Mouse (Mus musculus) intestine, postnatal 0 days (tissue): Measurements from ENCODE around the gene 4921507P07Rik. TPM values are rescaled to one million over a fixed set of nuclear protein-coding genes. Genes with fewer than 3 reads are reported as not detected.

Experiments used
- ATAC-seq: fragments of 200-750 bp; cut with Nextera tagmentation; 2 replicates; pipeline ENCODE4 v1.8.0; 2017; ENCODE audit warnings: mild to moderate bottlenecking, moderate TSS enrichment, moderate library complexity
- H3K27ac ChIP-seq: fragments of 300-500 bp; sonication (generic); 2 replicates; pipeline ENCODE4 v1.5.1; 2014; ENCODE audit warnings: mild to moderate bottlenecking, low read depth, low read length, moderate library complexity
- H3K27me3 ChIP-seq: fragments of 300-500 bp; sonication (generic); replicated peaks from 2 replicates; pipeline ENCODE4 v1.6.1; 2014; ENCODE audit warnings: low read length, mixed read lengths; ENCODE audit not compliant: control insufficient read depth, insufficient read depth
- H3K36me3 ChIP-seq: fragments of 300-500 bp; sonication (generic); 2 replicates; pipeline ENCODE4 v1.6.1; 2014; ENCODE audit warnings: mild to moderate bottlenecking, moderate library complexity; ENCODE audit not compliant: control insufficient read depth, insufficient read depth
- H3K4me1 ChIP-seq: fragments of 300-500 bp; sonication (generic); replicated peaks from 2 replicates; pipeline ENCODE4 v1.6.1; 2014; ENCODE audit warnings: antibody characterized with exemption, low read length, mixed read lengths; ENCODE audit not compliant: control insufficient read depth, insufficient read depth
- H3K4me2 ChIP-seq: fragments of 300-500 bp; sonication (generic); replicated peaks from 2 replicates; pipeline ENCODE4 v1.6.1; 2014; ENCODE audit warnings: low read depth, mild to moderate bottlenecking, moderate library complexity
- H3K4me3 ChIP-seq: fragments of 300-500 bp; sonication (generic); 2 replicates; pipeline ENCODE4 v1.5.1; 2014; ENCODE audit warnings: low read depth, low read length
- H3K9ac ChIP-seq: fragments of 300-500 bp; sonication (generic); 2 replicates; pipeline ENCODE4 v1.6.1; 2014; ENCODE audit warnings: mild to moderate bottlenecking, low read depth, low read length
- H3K9me3 ChIP-seq: fragments of 300-500 bp; sonication (generic); 2 replicates; pipeline ENCODE4 v1.6.1; 2016; ENCODE audit warnings: mixed run types; ENCODE audit not compliant: control insufficient read depth
- CTCF ChIP-seq: sonication (generic); IDR thresholded peaks from 2 replicates; pipeline ENCODE4 v1.5.1; 2016; ENCODE audit warnings: low read depth, mild to moderate bottlenecking, control low read depth, antibody characterized with exemption, moderate library complexity
- whole genome bisulfite sequencing: fragments of 180-500 bp; shearing (Covaris S2); extraction: QIAGEN DNeasy Blood & Tissue Kit; methylation state at CpG from one replicate; pipeline ENCODE4 v1.1.7; 2014; 5-methylcytosine and 5-hydroxymethylcytosine counted together
- microRNA-seq: library from miRNA; unstranded; fragments of <30 nt; microRNA quantifications from one replicate; pipeline ENCODE4, GENCODE M21; 2016
- polyA plus RNA-seq: library from polyadenylated mRNA; unstranded; fragments of >200 nt; fragmentation: Nextera tagmentation; extraction: Ambion mirVana; gene quantifications from 2 replicates; pipeline ENCODE4 v1.2.1, GENCODE M21; 2015

The 4921507P07Rik gene
- polyA plus RNA-seq, 1 experiment from 2014 or later, result 0.30 TPM

GRCm38 (mm10) chr6:50524261-50524896, 72.1 kb downstream of the 4921507P07Rik start:
- Histone ChIP-seq H3K36me3 (no peaks in the 10 kb centered on the region), H3K9me3 (no peaks in the 10 kb centered on the region), H3K4me1 (no peaks in the 10 kb centered on the region), H3K27me3 (no peaks in the 10 kb centered on the region), H3K9ac (no peak overlapping the region), H3K4me3 (no peak overlapping the region), H3K27ac (no peak overlapping the region), H3K4me2 (no peak overlapping the region)
- ATAC-seq, result no peak
- no peak for TF ChIP-seq CTCF
- 61% methylated on average over 10 of the region's 10 CpGs for WGBS

Small RNA genes lying within 50 kb of the gene (microRNA-seq; reads per million reads assigned to microRNA genes)
- not detected for gene Mir6371

Other genes with a start within 250 kb of the 4921507P07Rik start
- gene Osbpl3, start 140.4 kb downstream of the 4921507P07Rik start, polyA plus RNA-seq, result 12.5 and 13.6 TPM in 2 replicates
- gene Cycs, start 30.1 kb downstream of the 4921507P07Rik start, polyA plus RNA-seq, result 132 and 157 TPM in 2 replicates
- not detected in 2 replicates for gene Npvf, start 57.8 kb upstream of the 4921507P07Rik start, polyA plus RNA-seq